Mouse (Mus musculus) limb, embryonic 14.5 days (tissue): ENCODE data around the gene Gm11983. TPM values are rescaled to one million over a fixed set of nuclear protein-coding genes. Genes with fewer than 3 reads are reported as not detected.
"Not testable (repeated sequence)": the region's sequence is repeated elsewhere in the genome, so short reads cannot be mapped to it uniquely, and the experiment has no call there.

Experiments
- ATAC-seq: fragments of 200-750 bp; cut with Nextera tagmentation; 2 replicates; pipeline ENCODE4 v1.8.0; 2017; ENCODE audit warnings: low read depth, moderate number of reproducible peaks, moderate TSS enrichment; ENCODE audit not compliant: low FRiP score
- DNase-seq: peaks from one replicate; pipeline ENCODE4 v3.0.0-alpha.2; 2015; ENCODE audit warnings: low spot score
- H3K27ac ChIP-seq: fragments of 300-500 bp; sonication (generic); replicated peaks from 2 replicates; pipeline ENCODE4 v1.5.1; 2014; ENCODE audit warnings: low read depth, mild to moderate bottlenecking, low read length, moderate library complexity, mixed read lengths
- H3K27me3 ChIP-seq: fragments of 300-500 bp; sonication (generic); 2 replicates; pipeline ENCODE4 v1.6.1; 2014; ENCODE audit warnings: low read length, mixed read lengths; ENCODE audit not compliant: control insufficient read depth, insufficient read depth
- H3K36me3 ChIP-seq: fragments of 300-500 bp; sonication (generic); 2 replicates; pipeline ENCODE4 v1.6.1; 2014; ENCODE audit warnings: mild to moderate bottlenecking, low read length, moderate library complexity, mixed read lengths; ENCODE audit not compliant: control insufficient read depth, insufficient read depth
- H3K4me1 ChIP-seq: fragments of 300-500 bp; sonication (generic); 2 replicates; pipeline ENCODE4 v1.6.1; 2014; ENCODE audit warnings: antibody characterized with exemption, low read length, mixed read lengths; ENCODE audit not compliant: control insufficient read depth, insufficient read depth
- H3K4me2 ChIP-seq: fragments of 300-500 bp; sonication (generic); replicated peaks from 2 replicates; pipeline ENCODE4 v1.6.1; 2014; ENCODE audit warnings: low read depth, mild to moderate bottlenecking, low read length, moderate library complexity; ENCODE audit not compliant: severe bottlenecking
- H3K4me3 ChIP-seq: fragments of 300-500 bp; sonication (generic); replicated peaks from 2 replicates; pipeline ENCODE4 v1.5.1; 2014; ENCODE audit warnings: low read length
- H3K9ac ChIP-seq: fragments of 300-500 bp; sonication (generic); 2 replicates; pipeline ENCODE4 v1.6.1; 2014; ENCODE audit warnings: mild to moderate bottlenecking, low read depth, low read length, moderate library complexity; ENCODE audit not compliant: severe bottlenecking
- H3K9me3 ChIP-seq: fragments of 300-500 bp; sonication (generic); 2 replicates; pipeline ENCODE4 v1.6.1; 2016; ENCODE audit warnings: low read length; ENCODE audit not compliant: control insufficient read depth
- POLR2A ChIP-seq: fragments of 200-500 bp; IDR thresholded peaks from 2 replicates; pipeline ENCODE4 v1.8.0; 2012; ENCODE audit warnings: inconsistent platforms, mild to moderate bottlenecking, moderate library complexity, borderline replicate concordance; ENCODE audit not compliant: insufficient read depth, insufficient read length; ENCODE audit errors: extremely low read depth
- WGBS: fragments of 180-500 bp; shearing (Covaris S2); extraction: QIAGEN DNeasy Blood & Tissue Kit; methylation state at CpG from one replicate; pipeline ENCODE4 v1.1.7; 2014; 5-methylcytosine and 5-hydroxymethylcytosine counted together
- polyA plus RNA-seq, 2 experiments: library from polyadenylated mRNA; depleted of rRNA in 1 of 2; stranded (reverse) in 1 of 2; unstranded in 1 of 2; fragments of >200 nt; fragmentation: Nextera tagmentation in 1 of 2; extraction: Ambion mirVana in 1 of 2; gene quantifications; 2 replicates each; pipeline versions ENCODE4 v1.2.1 to v1.2.3; 2012 to 2014

The Gm11983 gene
- polyA plus RNA-seq, 2 experiments = not detected

- no peaks in the 10 kb centered on the region for H3K27me3 ChIP-seq
- H3K36me3 ChIP-seq = no peaks in the 10 kb centered on the region
- H3K4me3 ChIP-seq = no peak overlapping the region
- H3K4me2 ChIP-seq = no peak overlapping the region
- no peak for ATAC-seq
- H3K27ac ChIP-seq = no peak overlapping the region
- H3K9ac ChIP-seq = no peak overlapping the region
- no peaks in the 10 kb centered on the region for H3K9me3 ChIP-seq
- 90% methylated on average over 3 of the region's 3 CpGs for WGBS
- TF ChIP-seq POLR2A = no peak
- DNase-seq = no peak
- no peaks in the 10 kb centered on the region for H3K4me1 ChIP-seq
These were observed 11.3 kb downstream of the Gm11983 start for GRCm38 (mm10) chr11:6826157-6826556.

- no peaks in the 10 kb centered on the region for H3K4me1 ChIP-seq
- no peak overlapping the region for H3K4me3 ChIP-seq
- no peak overlapping the region for H3K4me2 ChIP-seq
- no peaks in the 10 kb centered on the region for H3K36me3 ChIP-seq
- ATAC-seq = no peak
- no peak for DNase-seq
- H3K9ac ChIP-seq = no peak overlapping the region
- no peak overlapping the region for H3K27ac ChIP-seq
- H3K27me3 ChIP-seq = no peaks in the 10 kb centered on the region
- H3K9me3 ChIP-seq = no peaks in the 10 kb centered on the region
- no peak for TF ChIP-seq POLR2A
- WGBS = 89% methylated on average over 2 of the region's 2 CpGs
These were observed 14.3 kb downstream of the Gm11983 start for GRCm38 (mm10) chr11:6823176-6823575.

GRCm38 (mm10) chr11:6814486-6814885, 23.0 kb downstream of the Gm11983 start:
- Histone ChIP-seq H3K9me3 (no peaks in the 10 kb centered on the region), H3K36me3 (no peaks in the 10 kb centered on the region), H3K27ac (no peak overlapping the region), H3K4me2 (no peak overlapping the region), H3K4me1 (no peaks in the 10 kb centered on the region), H3K27me3 (no peaks in the 10 kb centered on the region), H3K9ac (no peak overlapping the region), H3K4me3 (no peak overlapping the region)
- ATAC-seq = no peak
- WGBS = 96% methylated on average over 4 of the region's 4 CpGs
- TF ChIP-seq POLR2A = no peak
- DNase-seq = no peak

GRCm38 (mm10) chr11:6802879-6803278, 34.6 kb downstream of the Gm11983 start:
- ATAC-seq, DNase-seq, H3K4me2 ChIP-seq, H3K4me1 ChIP-seq, H3K9me3 ChIP-seq, H3K36me3 ChIP-seq, H3K4me3 ChIP-seq, H3K27ac ChIP-seq, H3K9ac ChIP-seq, H3K27me3 ChIP-seq: not testable (repeated sequence)

GRCm38 (mm10) chr11:6790690-6791089, 46.8 kb downstream of the Gm11983 start:
- H3K36me3 ChIP-seq = no peaks in the 10 kb centered on the region
- ATAC-seq (no peak), DNase-seq (no peak)
- no peaks in the 10 kb centered on the region for H3K27me3 ChIP-seq
- no peak overlapping the region for H3K27ac ChIP-seq
- TF ChIP-seq POLR2A = no peak
- 94% methylated on average over 3 of the region's 3 CpGs for WGBS
- H3K4me1 ChIP-seq = no peaks in the 10 kb centered on the region
- 0 out of 2 replicates have a peak, but pooled peaks cover 5% of the 10 kb centered on the region for H3K9me3 ChIP-seq
- H3K4me2 ChIP-seq = no peak overlapping the region
- H3K4me3 ChIP-seq = no peak overlapping the region
- H3K9ac ChIP-seq = no peak overlapping the region

Other genes with a start within 250 kb of the Gm11983 start
- 2.0 and 2.1 TPM in 2 replicates for gene Nacad, start 231.6 kb downstream of the Gm11983 start, polyA plus RNA-seq (2012; rRNA removed)
- 0.89 and 1.7 TPM in 2 replicates for gene Nacad, start 231.6 kb downstream of the Gm11983 start, polyA plus RNA-seq (2014; fragmentation: Nextera tagmentation; extraction: Ambion mirVana)
- 108 and 147 TPM in 2 replicates for gene Tbrg4, start 211.6 kb downstream of the Gm11983 start, polyA plus RNA-seq (2012; rRNA removed)
- 33.8 and 34.3 TPM in 2 replicates for gene Tbrg4, start 211.6 kb downstream of the Gm11983 start, polyA plus RNA-seq (2014; fragmentation: Nextera tagmentation; extraction: Ambion mirVana)
- gene Wap, start 199.0 kb downstream of the Gm11983 start, polyA plus RNA-seq (2012; rRNA removed) = not detected in 2 replicates
- gene Wap, start 199.0 kb downstream of the Gm11983 start, polyA plus RNA-seq (2014; fragmentation: Nextera tagmentation; extraction: Ambion mirVana) = not detected in 2 replicates
- gene Ramp3, start 179.1 kb downstream of the Gm11983 start, polyA plus RNA-seq (2012; rRNA removed) = 10.3 and 11.3 TPM in 2 replicates
- gene Ramp3, start 179.1 kb downstream of the Gm11983 start, polyA plus RNA-seq (2014; fragmentation: Nextera tagmentation; extraction: Ambion mirVana) = 4.5 and 6.7 TPM in 2 replicates
- 3.1 and 3.9 TPM in 2 replicates for gene Adcy1, start 225.8 kb upstream of the Gm11983 start, polyA plus RNA-seq (2012; rRNA removed)
- 1.8 and 2.0 TPM in 2 replicates for gene Adcy1, start 225.8 kb upstream of the Gm11983 start, polyA plus RNA-seq (2014; fragmentation: Nextera tagmentation; extraction: Ambion mirVana)